Mouse (Mus musculus): ENCODE data around the gene Cdc25a.
A peak's percentile ranks its signal among the peaks of the same experiment; 100 is the strongest.

Cdc25a gene

DNA sequence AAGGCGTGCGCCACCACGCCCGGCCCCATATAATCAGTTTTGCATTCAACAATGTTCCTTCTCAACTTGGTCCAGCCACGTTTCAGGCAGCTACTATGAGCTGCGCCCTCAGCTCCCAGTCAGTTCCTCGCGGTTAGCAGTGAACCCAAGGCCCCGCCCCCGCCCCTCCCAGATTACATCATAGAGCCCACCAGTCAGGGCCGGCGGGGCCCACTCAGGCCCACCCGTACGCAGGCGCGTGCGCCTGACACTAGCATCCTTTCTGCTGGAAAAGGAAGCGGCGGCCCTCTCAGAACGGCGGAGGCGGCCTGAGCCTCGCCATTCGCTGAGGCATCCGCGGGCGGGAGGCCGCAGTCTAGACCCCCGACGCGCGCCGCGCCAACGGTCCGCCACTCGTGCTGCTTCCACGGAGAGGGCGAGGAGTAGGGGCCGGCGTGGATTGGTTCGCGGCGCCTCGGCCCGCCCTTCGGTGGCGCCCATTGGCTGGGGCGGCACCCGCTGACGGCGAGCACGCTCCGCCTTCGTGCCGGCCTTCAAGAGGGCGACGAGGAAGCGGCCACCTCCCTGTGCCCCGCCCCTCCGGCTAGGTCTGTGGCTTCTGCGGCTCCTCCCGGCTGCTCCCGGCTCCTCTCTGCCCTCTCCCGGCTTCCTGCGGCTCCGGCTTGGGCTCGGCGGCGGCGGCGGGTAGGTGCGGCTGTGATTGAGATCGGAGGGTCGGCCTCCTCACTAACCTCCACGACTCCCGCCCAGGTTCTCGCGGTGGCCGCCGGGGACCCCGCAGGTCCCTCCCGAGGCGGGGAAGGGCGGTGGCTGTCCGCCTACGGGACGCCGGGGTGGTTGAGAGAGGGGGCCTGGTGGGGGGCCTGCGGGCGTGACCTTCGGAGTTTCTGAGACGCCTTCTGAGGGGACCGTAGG is 56.1 kb downstream of the Cdc25a start, which contains the start of gene Map4:
Map4 (plus strand) TSS at position 204 of the 915 bp plus-strand sequence.
- peak; percentile 95 to 97 for DNase-seq (ENCODE audit: low spot score in 2 of 2)

DNA sequence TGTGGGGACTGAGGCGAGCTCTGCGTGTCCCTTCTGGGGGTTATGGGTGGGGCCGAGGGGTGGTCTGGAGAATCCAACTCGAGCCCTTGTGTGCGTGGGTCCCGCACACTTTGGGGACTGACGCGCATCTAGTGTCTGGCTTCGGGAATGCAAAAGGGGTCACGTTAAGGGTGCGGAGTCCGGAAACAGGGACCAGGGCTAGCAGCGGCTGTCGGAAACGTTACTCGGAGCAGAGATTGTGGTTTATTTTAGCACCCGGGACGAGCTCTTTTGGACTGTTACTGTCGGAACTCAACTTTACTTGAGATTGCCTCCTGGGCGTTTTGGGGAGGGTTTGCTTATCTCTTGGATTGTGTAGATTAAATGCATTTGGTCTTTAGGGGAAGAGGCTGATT is 57.0 kb downstream of the Cdc25a start:
- DNase-seq (ENCODE audit: low spot score in 2 of 2), result no peak

DNA sequence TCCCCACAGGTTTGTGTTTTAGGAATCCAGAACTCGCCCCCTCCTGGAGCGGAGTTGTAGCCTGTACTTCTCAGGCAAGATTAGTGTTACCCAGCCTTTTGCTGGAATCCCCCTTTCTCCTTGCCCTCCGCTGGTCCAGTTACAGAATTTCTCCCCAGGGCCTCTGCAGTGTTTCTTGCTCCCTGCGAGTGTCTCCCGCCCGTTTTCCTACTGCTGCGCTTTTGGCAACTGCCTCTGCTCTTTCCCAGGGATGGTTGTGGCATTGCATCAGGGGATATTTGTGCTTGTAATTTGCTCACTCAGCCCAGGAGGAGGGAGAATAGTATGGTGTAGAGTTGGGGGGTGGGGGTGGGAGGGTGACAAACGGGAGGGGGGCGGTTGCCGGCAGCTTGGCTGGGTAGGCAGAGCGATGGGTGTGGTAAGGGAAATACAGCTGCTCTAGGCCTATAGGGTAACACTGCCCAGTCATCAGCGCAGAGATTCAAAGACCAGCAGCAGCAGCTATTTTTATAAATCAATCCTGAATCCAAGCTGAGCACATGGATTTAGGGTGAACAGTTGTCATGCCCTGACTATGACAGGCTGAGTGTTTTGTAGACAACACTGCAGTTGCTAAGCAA is 57.5 kb downstream of the Cdc25a start:
- peak; percentile 16 to 26 for DNase-seq (ENCODE audit: low spot score in 2 of 2)

DNA sequence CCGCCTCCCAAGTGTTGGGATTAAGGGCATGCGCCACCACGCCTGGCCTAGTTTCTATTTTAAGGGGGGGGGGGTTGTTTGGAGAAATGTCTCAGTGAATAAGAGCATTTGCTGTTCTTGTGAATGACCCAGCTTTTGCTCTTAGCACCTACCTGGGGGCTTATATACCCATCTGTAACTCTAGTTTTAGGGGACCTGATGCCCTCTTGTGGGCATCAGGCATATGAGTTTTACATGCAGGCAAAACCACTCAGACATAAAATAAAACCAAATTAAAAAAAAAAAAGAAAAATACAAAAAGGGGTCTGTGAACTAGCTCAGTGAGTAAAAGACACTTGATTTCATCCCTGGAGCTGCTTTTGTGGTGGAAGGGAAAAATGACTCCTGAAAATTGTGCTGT is 64.0 kb downstream of the Cdc25a start:
- DNase-seq (ENCODE audit: low spot score in 2 of 2), result no peak

DNA sequence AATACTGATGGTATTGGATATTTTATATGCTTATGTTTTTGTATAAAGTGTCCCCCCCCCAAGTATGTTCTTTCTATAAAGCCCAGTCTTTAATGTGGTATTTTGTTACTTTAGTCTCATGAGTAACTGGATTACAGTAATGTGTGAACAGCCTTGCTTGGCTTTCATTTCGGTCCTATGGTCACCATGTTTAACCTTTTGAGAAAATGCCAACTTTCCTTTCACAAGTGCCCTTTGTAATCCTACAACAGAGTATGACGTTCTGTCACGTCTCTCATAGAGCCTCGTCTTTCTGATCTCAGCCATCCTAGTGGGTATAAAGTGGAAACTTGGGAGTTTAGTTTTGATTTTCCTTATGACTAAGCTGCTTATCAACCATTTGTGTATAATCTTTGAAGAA is 67.4 kb downstream of the Cdc25a start:
- no peak for DNase-seq (ENCODE audit: low spot score in 2 of 2)

Measured in cerebellum, postnatal 4 days (tissue).